Mouse (Mus musculus) thymus, postnatal 14 days (tissue): ENCODE measurements around the gene Smarca2.
"Not testable (repeated sequence)": the region's sequence is repeated elsewhere in the genome, so short reads cannot be mapped to it uniquely, and the experiment has no call there.

Source experiments
- DNase-seq: peaks from one replicate; pipeline ENCODE4 v3.0.0; 2021

The Smarca2 gene

DNA sequence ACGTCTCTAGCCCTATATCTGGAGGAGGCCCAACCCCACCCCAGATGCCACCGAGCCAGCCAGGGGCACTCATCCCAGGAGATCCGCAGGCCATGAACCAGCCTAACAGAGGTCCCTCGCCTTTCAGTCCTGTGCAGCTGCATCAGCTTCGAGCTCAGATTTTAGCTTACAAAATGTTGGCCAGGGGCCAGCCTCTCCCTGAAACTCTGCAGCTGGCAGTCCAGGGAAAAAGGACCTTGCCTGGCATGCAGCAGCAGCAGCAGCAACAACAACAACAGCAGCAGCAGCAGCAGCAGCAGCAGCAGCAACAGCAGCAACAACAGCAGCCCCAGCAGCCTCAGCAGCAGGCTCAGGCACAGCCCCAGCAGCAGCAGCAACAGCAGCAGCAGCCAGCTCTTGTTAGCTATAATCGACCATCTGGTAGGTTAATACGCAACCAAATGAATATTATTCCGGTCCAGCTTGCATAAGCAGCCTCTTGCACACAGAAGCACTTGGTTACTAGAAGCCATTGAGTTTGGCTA is 25.9 kb downstream of the Smarca2 start:
- no peak for DNase-seq

DNA sequence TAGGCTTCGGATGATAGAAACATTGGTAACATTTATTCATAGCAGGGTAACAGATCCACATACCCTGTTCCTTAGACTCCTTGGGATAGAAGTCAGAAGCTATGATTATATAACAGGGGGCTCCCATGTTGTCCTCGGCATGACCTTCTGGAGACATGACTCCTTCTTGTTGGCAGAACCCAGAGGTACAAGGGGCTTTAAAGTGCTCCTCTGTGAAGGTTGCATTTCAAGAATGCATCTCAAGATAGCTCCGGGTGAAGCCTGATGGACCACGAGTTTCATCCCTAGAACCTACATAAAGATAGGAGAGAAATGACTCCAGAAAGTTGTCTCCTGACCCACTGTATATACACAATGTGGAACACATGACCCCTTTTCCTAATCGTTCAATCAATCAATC is 27.4 kb downstream of the Smarca2 start:
- DNase-seq, result no peak

DNA sequence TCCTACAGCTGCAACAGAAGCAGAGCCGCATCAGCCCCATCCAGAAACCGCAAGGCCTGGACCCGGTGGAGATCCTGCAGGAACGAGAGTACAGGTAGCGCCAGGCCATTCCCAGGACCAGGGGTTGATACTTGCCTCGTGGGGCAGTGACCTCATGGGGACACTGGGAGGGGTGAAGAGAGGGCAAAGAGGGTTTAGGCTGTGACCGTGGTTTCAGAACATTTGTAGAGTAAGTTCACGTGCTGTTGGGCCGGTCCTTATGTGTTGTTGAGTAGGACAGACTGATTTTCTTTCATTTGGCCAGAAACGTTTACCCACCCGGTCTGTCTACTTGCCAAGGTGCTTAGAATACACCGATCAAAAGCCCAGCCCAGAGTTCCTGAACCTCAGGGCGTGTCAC is 35.7 kb downstream of the Smarca2 start:
- DNase-seq, result no peak

DNA sequence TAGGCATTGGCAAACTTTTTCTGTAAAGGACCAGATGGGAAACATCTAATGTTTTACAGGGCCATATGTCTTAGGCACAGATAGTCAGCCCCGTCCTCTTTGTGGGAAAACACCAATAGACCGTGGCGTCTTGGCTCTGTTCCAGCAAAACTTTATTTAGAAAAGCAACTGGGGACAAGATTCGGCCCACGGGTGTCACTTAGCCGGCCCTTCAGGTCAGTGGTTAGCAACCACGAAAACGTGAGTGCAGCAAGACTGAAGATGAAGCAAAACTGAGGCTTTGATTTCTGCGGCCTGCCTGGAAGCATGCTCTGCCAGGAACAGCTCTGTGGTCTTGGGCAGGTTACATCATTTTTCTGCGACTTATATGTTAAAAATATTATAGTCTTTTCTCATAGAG is 36.4 kb downstream of the Smarca2 start:
- no peak for DNase-seq

DNA sequence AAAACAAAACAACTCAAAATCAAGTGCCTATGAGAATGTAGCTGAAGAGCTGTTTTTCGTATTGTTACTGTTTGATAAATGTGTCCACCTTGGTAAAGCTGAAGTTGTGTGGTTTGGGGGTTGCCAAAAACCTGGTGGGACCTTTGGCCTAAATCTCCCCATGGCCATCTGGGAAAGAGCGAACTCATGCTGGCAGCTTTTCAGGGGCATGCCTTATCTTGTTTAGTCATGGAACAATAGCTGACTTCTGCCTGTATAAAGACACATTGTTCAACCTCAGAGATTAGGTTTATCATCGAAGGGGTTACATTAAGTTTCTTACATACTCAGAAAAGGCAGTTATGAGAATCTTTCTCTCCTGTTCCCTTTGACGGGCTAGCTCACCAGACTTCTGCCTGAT is 38.2 kb downstream of the Smarca2 start:
- no peak for DNase-seq

DNA sequence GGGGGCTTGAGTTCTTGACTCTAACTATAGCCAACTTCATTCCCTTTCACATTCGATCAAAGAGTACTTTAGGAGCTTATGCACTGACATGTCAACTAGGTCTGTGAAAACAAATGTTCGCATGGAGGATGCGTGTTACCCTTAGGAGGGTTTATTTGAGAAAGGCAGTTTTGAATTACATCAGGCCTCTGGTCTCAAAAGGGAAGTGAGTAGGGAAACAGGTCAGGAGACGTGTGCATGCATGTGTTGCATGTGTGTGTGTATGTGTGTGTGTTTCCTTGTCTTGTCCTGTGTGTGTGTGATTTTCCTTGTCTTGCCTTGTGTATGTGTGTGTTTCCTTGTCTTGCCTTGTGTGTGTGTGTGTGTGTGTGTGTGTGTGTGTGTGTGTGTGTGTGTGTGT is 39.1 kb downstream of the Smarca2 start:
- no peak for DNase-seq

DNA sequence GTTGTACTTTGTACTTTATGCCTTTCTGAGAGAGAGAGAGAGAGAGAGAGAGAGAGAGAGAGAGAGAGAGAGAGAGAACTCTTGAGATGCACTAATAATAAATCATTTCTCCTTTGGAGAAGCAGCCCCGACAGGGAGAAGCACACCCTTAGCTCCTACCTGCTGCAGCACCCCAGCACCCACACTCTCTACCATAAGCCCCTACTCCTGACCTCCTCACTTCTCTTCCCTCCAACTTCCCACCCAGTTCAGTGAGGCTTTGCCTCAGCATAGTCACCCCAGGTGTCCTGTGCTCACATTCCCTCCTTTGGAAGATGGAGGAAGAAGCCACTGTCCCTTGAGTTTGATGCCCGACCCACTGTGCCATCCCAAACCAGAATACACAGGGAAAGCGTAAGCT is 40.2 kb downstream of the Smarca2 start:
- DNase-seq, result no peak

DNA sequence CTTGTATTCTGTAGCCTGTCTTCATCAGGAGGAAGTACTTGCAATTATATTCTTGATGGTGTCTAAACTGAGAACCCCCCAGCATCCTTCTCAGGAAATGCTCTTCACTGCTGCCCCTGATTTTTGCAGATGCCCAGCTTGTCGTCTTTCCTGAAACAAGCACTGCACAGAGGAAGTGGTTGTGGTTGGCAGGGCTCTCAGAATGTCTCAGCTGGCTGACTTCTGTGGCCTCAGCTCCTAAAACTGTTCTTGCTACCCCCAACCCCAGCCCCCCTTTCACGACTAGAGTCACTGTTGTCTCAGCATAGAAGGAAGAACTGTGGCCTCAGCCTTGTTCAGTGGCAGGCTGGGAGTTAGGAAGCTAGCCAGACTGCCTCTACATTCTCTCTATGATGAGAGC is 41.3 kb downstream of the Smarca2 start:
- DNase-seq, result peak; percentile 83

DNA sequence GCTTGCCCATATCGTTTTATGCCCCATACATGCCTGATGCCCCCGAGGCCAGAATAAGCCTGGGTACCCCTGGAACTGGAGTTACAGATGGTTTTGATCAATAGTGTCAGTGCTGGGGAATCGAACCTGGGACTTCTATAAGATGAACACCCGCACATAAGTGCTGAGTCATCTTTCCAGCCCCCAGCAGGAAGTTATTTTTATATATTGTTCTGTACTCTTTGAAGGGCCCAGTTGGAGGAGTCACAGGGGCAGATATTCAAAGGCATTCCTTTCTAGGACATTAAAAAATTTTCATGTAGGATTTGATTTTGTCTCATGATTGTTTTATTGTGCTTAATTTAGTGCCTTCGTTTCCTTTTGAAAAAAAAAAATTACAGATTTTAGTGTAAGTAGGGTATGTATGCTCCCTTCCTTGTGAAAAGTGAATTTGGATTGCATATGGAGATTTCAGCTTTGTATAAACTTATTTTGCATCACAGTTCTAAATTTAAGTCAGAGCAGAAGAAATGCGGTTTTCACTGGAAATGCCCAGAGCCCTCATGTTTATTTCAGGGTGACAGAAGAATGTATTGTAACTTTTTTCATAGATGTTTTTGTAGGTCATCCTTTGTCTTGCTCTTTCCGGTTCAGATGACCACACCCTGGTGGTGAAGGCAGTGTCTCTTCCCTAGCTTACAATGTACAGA is 45.9 kb downstream of the Smarca2 start:
- DNase-seq, result no peak

DNA sequence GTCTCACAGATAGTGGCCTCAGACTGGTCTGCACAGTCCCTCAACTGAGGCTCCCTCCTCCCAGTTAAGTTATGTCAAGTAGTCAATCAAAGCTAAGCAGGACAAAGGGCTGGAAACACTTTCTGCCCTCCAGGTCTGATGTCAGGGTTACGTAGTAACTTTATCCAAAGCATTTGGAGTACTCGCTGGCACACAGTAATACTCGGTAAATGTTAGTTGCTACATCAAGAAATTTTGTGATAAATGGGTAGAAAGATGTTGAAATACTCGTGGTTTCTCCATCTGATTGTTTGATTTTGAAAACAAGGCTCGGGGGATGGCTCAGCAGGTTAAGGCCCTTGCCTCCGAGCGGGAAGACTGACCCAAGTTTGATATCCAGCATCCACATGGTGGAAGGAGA is 53.5 kb downstream of the Smarca2 start:
- DNase-seq, result no peak

DNA sequence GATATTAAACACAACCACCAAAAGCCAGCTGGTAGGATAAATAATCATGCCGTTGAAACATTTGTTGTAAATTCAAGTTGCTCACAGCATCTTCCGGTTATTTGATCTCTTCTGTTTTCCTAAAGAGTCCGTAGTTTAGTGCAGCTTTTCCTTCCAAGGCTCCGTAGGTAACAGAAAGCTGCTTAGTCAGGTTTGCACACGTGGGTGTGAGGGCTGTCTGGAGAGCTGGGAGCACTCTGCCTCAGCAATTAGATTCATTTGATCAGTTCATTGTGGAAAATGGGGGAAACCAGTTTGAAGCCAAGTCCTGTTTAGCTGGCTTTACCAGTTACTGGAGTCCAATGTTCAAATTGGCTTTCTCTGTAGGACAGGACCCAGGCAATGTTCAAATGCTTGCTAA is 55.1 kb downstream of the Smarca2 start:
- no peak for DNase-seq

DNA sequence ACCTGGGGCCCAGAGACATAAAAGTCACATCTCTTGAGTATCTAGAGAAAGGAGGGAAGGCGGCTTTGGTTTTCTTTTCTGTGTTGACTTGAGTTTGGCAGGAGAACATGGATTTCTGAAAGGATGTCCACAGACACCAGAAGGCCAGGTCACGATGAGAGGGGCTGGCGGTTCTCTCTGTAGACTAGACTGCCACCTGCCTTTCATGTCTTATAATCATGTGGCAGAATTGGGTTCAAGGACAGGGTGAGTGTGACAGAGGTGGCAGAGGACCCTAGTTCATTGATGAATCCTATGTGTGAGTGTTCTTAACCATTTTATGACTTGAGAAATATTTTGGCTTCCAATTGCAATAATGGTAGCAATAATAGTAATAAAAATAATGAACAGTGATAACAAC is 56.3 kb downstream of the Smarca2 start:
- DNase-seq, result no peak

DNA sequence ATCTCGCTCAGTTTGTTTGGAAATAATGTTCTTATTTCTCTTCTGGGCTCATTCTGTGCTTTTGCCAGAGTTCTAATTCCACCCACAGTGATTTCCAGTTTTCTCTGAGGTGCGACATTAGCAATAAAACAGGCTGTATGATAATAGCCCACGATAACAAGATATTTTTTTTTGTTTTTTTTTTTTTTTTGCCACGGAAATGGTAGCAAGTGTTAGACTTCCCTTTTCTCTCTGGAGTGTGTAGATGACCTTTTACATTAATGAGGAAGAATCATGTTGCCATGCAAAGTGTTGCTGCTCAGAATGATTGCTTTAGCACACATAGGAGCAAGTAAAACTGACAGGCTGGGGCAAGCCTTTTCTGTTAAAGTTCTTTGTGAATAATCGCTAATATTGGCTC is 61.5 kb downstream of the Smarca2 start:
- DNase-seq, result no peak

DNA sequence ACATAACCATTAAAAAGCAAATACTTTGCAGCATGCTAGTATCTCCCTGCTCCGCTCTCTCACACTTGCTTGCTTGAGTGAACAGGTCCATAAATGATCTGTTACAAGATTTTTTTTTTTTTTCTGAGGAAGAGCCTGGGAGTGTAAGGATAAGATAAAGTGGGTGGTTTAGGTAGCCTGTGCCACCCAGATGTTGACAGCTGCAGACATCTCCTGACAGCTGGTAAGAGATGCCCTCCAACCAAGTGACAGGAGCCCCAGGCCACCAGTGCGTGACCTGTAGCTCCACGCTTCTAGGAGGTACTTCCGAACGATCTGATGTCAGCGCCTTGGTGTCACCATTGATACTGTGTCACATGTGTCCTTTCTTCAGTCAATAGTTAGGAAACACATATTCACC is 65.2 kb downstream of the Smarca2 start:
- DNase-seq, result no peak

DNA sequence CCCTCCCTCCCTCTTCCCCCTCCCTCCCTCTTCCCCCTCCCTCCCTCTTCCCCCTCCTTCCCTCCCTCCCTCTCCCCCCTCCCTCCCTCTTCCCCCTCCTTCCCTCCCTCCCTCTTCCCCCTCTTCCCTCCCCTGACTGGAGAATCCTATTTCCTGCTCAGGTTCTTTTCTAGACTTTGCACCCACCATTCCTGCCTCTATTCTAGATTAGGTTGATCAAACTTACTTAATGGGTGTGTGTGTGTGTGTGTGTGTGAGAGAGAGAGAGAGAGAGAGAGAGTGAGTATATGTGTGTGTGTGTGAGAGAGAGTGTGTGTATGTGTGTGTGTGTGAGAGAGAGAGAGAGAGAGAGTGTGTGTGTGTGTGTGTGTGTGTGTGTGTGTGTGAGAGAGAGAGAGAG is 66.6 kb downstream of the Smarca2 start:
- DNase-seq, result not testable (repeated sequence)

DNA sequence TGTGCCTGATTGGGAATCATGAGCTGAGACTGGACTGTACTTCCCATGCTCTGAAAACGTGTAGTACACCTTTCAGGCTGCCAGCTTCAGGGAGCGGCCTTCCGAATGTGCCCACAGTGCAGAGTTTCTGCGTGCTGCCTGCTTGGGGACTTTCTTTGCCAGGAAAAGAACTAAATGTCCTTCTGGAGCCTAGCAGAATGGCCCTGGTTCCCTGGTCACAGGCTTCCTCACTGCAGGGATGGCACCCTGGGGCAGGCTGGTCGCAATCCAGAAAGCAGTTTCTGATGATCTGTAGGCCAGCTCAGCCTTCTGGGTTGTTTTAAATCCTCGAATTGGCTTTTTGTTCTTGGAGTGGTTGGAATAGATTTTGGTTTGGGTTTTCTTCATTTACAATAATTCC is 71.1 kb downstream of the Smarca2 start:
- DNase-seq, result no peak

DNA sequence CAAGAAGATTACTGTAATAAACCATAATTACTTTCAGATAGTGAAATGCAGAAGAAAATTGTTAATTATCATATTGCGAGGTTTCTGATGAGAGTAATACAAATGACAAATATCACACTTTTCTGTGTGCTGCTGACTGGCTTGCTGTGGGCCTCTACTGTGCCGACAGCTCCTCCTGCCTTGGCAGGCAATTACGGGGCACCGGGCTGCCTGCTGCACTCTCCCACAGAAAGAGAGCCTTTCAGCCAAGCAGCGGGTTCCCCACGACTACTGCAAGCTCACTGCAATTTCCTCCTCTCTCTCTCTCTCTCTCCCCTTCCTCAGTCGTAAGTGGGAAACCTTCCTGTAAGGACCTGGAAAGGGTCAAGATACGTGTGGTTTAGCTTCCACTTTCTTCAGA is 73.7 kb downstream of the Smarca2 start:
- no peak for DNase-seq

DNA sequence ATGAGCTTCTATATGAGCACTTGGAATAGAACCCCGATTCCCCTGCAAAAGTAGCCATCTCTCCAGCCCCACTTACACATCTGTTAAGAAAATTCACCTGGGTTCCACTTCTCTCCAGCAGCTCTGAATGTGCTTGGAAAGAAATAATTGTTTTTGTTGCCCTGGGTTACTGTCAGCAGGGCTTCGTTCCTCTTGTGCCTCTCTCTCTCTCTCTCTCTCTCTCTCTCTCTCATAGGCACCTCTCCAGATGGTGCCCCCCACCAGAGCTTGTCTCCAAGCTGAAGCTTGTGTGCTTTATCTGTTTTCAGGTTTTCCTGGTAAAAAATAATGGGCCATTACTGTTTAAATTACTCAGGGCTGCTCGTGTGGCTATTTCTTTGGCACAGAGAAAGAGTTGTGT is 74.8 kb downstream of the Smarca2 start:
- DNase-seq, result no peak

DNA sequence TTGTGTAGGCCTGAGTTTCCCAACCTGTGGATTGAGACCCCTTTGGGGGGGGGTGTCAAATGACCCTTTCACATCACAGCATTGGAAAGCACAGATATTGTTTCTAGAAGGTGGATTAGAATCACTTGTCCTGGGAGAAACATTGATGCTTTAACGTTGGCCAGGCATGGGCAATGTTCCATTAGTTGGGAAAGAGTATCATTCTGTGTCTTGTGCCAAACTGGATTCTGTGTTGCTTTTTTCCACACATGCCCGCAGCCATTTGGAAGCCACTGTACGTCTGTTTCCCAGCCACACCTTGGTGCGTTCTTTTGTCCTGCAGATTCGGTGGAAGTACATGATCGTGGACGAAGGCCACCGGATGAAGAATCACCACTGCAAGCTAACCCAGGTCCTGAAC is 76.7 kb downstream of the Smarca2 start:
- no peak for DNase-seq

DNA sequence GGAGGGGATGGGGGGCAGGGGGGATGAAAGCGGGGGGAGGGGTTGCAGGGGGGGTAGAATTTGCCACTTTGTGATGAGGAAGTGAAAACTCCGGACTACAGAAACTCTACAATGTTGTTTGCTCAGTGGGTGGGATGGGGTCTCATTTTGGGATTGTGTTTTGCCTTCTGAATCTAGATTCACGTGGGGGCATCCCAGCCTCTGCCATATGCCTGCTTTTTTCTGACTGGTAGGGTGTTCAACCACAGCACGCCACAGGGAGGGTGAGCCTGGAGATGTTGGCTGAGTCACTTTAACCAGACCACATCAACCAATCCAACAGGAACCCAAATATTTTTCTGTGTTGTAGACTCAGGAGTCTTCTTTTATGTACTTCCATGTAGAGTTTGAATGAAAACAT is 77.3 kb downstream of the Smarca2 start:
- DNase-seq, result no peak

DNA sequence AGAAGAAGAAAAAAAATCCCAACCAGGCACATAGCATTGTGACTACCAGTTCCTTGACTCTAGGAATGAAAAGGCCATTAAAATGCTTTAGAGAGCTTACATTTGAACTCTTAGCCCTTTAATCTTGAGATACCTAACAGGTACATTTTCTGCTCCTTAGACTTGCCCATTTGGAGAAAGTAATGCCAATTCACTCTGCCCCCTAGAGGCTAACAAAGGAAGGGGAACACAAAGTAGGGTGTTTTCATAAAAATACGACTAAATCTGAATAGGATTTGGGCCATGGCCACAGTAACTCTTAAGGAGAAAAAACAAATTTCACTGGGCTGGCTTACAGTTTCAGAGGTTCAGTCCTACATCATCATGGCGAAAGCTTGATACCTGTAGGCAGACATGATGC is 77.9 kb downstream of the Smarca2 start:
- peak; percentile 16 for DNase-seq

DNA sequence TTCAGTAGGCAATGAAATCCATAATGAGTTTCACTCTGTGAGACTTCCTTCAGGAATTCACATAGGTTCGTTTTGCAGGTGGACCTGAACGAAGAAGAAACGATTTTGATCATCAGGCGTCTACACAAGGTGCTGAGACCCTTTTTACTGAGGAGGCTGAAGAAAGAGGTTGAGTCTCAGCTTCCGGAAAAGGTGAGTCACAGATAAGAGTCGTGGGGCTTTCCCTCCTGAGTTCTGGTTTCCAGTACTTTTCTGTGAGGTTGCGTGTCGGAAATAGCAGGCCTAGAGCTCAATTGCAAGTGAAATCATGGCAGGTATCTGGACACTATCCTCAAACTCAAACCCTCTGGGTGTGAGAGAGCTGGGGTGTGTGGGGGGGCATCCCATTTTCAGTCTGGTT is 78.9 kb downstream of the Smarca2 start:
- no peak for DNase-seq

DNA sequence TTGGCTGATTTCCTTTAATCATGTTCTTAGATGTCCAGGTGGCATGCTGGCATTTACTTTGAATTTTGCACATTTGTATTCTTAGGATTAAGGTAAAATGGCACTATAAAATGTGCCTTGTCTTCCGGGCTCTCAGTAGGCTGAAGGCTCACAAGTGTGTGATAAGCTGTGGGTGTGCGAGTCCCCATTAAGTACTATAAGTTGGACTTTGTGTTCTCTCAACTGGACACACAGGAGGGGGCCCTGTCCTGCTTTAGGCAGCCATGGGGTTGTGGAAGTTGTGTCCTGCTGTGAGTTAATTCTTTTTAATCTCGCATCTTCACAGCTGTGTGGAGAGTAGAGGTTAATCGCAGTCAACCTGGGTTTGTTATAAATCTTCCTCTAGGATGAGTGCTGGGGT is 85.7 kb downstream of the Smarca2 start:
- DNase-seq, result no peak

DNA sequence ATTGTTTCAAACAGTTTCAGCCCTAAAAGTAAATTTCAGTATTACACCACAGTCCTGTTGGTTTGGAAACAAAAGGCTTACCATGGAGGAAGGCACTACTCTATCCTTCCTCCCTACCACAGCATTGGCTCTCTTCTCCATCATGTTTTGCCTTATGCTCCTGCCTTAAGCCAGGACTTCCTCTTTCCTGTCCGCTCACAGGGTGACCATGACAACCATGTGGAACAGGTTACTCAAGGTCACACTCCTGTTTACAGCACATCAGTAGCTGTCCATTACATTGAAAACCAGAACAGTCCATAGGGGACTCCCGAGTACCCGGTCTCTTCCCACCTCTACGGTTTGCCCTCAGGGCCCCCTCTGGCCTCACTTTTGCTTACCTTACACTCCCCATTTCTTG is 92.3 kb downstream of the Smarca2 start:
- DNase-seq, result no peak

DNA sequence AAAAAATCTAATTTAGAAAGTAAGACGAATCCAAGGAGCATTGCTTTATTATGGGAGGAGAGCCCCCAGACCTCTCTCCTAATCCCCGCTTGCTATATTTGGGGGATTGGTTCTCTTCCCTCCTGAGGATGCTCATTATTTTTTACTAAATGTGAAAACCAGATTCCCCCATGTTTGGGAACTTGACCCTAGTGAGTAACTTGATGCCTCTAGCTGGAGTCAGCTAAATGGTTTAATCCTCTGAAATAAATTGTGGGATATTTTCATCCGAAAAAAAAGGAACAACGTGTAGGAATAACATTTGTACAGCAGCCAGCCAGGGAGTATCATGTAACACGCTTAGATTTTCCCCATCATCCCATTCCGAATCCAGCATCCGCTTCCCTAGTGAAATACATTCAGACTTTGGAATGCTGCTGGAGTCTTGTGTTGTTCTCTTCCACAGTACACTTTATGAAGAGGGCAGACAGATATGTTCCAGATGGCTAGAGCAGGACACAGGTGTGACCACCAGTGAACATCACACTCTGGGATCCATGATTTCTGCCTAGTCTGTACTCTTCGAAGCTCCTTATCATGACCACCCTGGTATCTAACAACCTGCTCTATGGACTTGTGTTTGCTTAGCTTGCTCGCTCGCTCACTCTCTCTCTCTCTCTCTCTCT is 99.8 kb downstream of the Smarca2 start:
- DNase-seq, result no peak
